Mouse (Mus musculus): ENCODE results near the gene Fam78b. TPM values are rescaled to one million over a fixed set of nuclear protein-coding genes. Genes with fewer than 3 reads are reported as not detected.
A peak's percentile ranks its signal among the peaks of the same experiment; 100 is the strongest.

Fam78b gene
- polyA plus RNA-seq, 1 experiment from 2014 or later: 5.1 TPM

- Histone ChIP-seq H3K27ac (ENCODE audit: low read depth, low read length) (no peak overlapping the region), H3K9me3 (ENCODE audit: control insufficient read depth, low read length) (no peaks in the 10 kb centered on the region), H3K36me3 (ENCODE audit: control insufficient read depth, insufficient read depth, low read length) (no peaks in the 10 kb centered on the region), H3K4me2 (ENCODE audit: low read length) (no peak overlapping the region), H3K4me3 (ENCODE audit: low read length) (no peak overlapping the region), H3K4me1 (ENCODE audit: control insufficient read depth, insufficient read depth, low read depth, low read length) (peaks cover 11% of the 10 kb centered on the region), H3K27me3 (replicated peaks; ENCODE audit: control insufficient read depth, insufficient read depth, low read length) (no peaks in the 10 kb centered on the region), H3K9ac (ENCODE audit: low read depth, low read length) (no peak overlapping the region)
- WGBS: 49% methylated on average over 3 of the region's 3 CpGs
- no peak for ATAC-seq
Observed at GRCm38 (mm10) chr1:167116733-167117132, 115.5 kb downstream of the Fam78b start.

- Histone ChIP-seq H3K27ac (ENCODE audit: low read depth, low read length) (no peak overlapping the region), H3K36me3 (ENCODE audit: control insufficient read depth, insufficient read depth, low read length) (no peaks in the 10 kb centered on the region), H3K4me3 (ENCODE audit: low read length) (no peak overlapping the region; the same call in 1 of the 2 replicates), H3K9me3 (ENCODE audit: control insufficient read depth, low read length) (no peaks in the 10 kb centered on the region), H3K4me1 (ENCODE audit: control insufficient read depth, insufficient read depth, low read depth, low read length) (peaks cover 11% of the 10 kb centered on the region), H3K27me3 (replicated peaks; ENCODE audit: control insufficient read depth, insufficient read depth, low read length) (no peaks in the 10 kb centered on the region), H3K4me2 (ENCODE audit: low read length) (peak overlapping the region; percentile 43; the same call in 1 of the 2 replicates), H3K9ac (ENCODE audit: low read depth, low read length) (0 out of 2 replicates have a peak overlapping the region, but pooled peaks have one; percentile 18)
- no peak; the same call in 1 of the 2 replicates for ATAC-seq
- 46% methylated on average over 7 of the region's 7 CpGs for WGBS
Observed at GRCm38 (mm10) chr1:167118971-167119370, 117.8 kb downstream of the Fam78b start.

GRCm38 (mm10) chr1:167119439-167119838, 118.2 kb downstream of the Fam78b start:
- Histone ChIP-seq H3K9ac (ENCODE audit: low read depth, low read length) (0 out of 2 replicates have a peak overlapping the region, but pooled peaks have one; percentile 18), H3K4me2 (ENCODE audit: low read length) (peak overlapping the region; percentile 43), H3K27me3 (replicated peaks; ENCODE audit: control insufficient read depth, insufficient read depth, low read length) (no peaks in the 10 kb centered on the region), H3K4me3 (ENCODE audit: low read length) (no peak overlapping the region; the same call in 1 of the 2 replicates), H3K4me1 (ENCODE audit: control insufficient read depth, insufficient read depth, low read depth, low read length) (peaks cover 11% of the 10 kb centered on the region), H3K27ac (ENCODE audit: low read depth, low read length) (no peak overlapping the region), H3K36me3 (ENCODE audit: control insufficient read depth, insufficient read depth, low read length) (no peaks in the 10 kb centered on the region), H3K9me3 (ENCODE audit: control insufficient read depth, low read length) (no peaks in the 10 kb centered on the region)
- 25% methylated on average over 8 of the region's 8 CpGs for WGBS
- ATAC-seq: peak; percentile 58

GRCm38 (mm10) chr1:167122436-167122835, 121.2 kb downstream of the Fam78b start:
- Histone ChIP-seq H3K27me3 (replicated peaks; ENCODE audit: control insufficient read depth, insufficient read depth, low read length) (no peaks in the 10 kb centered on the region), H3K4me3 (ENCODE audit: low read length) (no peak overlapping the region), H3K27ac (ENCODE audit: low read depth, low read length) (no peak overlapping the region), H3K36me3 (ENCODE audit: control insufficient read depth, insufficient read depth, low read length) (no peaks in the 10 kb centered on the region), H3K4me2 (ENCODE audit: low read length) (no peak overlapping the region), H3K9ac (ENCODE audit: low read depth, low read length) (no peak overlapping the region), H3K4me1 (ENCODE audit: control insufficient read depth, insufficient read depth, low read depth, low read length) (peaks cover 11% of the 10 kb centered on the region), H3K9me3 (ENCODE audit: control insufficient read depth, low read length) (no peaks in the 10 kb centered on the region)
- ATAC-seq: no peak
- 88% methylated on average over 2 of the region's 2 CpGs for WGBS

- ATAC-seq: no peak
- no peaks in the 10 kb centered on the region for H3K27me3 ChIP-seq (replicated peaks; ENCODE audit: control insufficient read depth, insufficient read depth, low read length)
- H3K4me2 ChIP-seq (ENCODE audit: low read length): no peak overlapping the region
- H3K4me1 ChIP-seq (ENCODE audit: control insufficient read depth, insufficient read depth, low read depth, low read length): peaks cover 11% of the 10 kb centered on the region
- H3K9me3 ChIP-seq (ENCODE audit: control insufficient read depth, low read length): no peaks in the 10 kb centered on the region
- no peaks in the 10 kb centered on the region for H3K36me3 ChIP-seq (ENCODE audit: control insufficient read depth, insufficient read depth, low read length)
- no peak overlapping the region for H3K9ac ChIP-seq (ENCODE audit: low read depth, low read length)
- H3K4me3 ChIP-seq (ENCODE audit: low read length): no peak overlapping the region
- H3K27ac ChIP-seq (ENCODE audit: low read depth, low read length): no peak overlapping the region
Observed at GRCm38 (mm10) chr1:167123551-167123950, 122.3 kb downstream of the Fam78b start.

GRCm38 (mm10) chr1:167125870-167126269, 124.7 kb downstream of the Fam78b start:
- Histone ChIP-seq H3K4me3 (ENCODE audit: low read length) (no peak overlapping the region), H3K36me3 (ENCODE audit: control insufficient read depth, insufficient read depth, low read length) (no peaks in the 10 kb centered on the region), H3K4me1 (ENCODE audit: control insufficient read depth, insufficient read depth, low read depth, low read length) (no peaks in the 10 kb centered on the region), H3K27me3 (replicated peaks; ENCODE audit: control insufficient read depth, insufficient read depth, low read length) (no peaks in the 10 kb centered on the region), H3K4me2 (ENCODE audit: low read length) (no peak overlapping the region), H3K9me3 (ENCODE audit: control insufficient read depth, low read length) (no peaks in the 10 kb centered on the region), H3K27ac (ENCODE audit: low read depth, low read length) (no peak overlapping the region), H3K9ac (ENCODE audit: low read depth, low read length) (no peak overlapping the region)
- 88% methylated on average over 3 of the region's 3 CpGs for WGBS
- ATAC-seq: no peak

- H3K36me3 ChIP-seq (ENCODE audit: control insufficient read depth, insufficient read depth, low read length): no peaks in the 10 kb centered on the region
- no peaks in the 10 kb centered on the region for H3K4me1 ChIP-seq (ENCODE audit: control insufficient read depth, insufficient read depth, low read depth, low read length)
- no peak for ATAC-seq
Observed at GRCm38 (mm10) chr1:167126292-167126691, 125.1 kb downstream of the Fam78b start.

GRCm38 (mm10) chr1:167135748-167136147, 134.5 kb downstream of the Fam78b start:
- Histone ChIP-seq H3K4me1 (ENCODE audit: control insufficient read depth, insufficient read depth, low read depth, low read length) (no peaks in the 10 kb centered on the region), H3K4me2 (ENCODE audit: low read length) (no peak overlapping the region), H3K36me3 (ENCODE audit: control insufficient read depth, insufficient read depth, low read length) (no peaks in the 10 kb centered on the region), H3K27me3 (replicated peaks; ENCODE audit: control insufficient read depth, insufficient read depth, low read length) (no peaks in the 10 kb centered on the region), H3K9me3 (ENCODE audit: control insufficient read depth, low read length) (no peaks in the 10 kb centered on the region), H3K9ac (ENCODE audit: low read depth, low read length) (no peak overlapping the region), H3K4me3 (ENCODE audit: low read length) (no peak overlapping the region), H3K27ac (ENCODE audit: low read depth, low read length) (no peak overlapping the region)
- ATAC-seq: no peak
- WGBS: 90% methylated on average over 5 of the region's 5 CpGs

More at GRCm38 (mm10) chr1:167126292-167126691, 125.1 kb downstream of the Fam78b start:
- Histone ChIP-seq H3K27ac (ENCODE audit: low read depth, low read length) (no peak overlapping the region), H3K27me3 (replicated peaks; ENCODE audit: control insufficient read depth, insufficient read depth, low read length) (no peaks in the 10 kb centered on the region), H3K4me3 (ENCODE audit: low read length) (no peak overlapping the region), H3K4me2 (ENCODE audit: low read length) (no peak overlapping the region), H3K9me3 (ENCODE audit: control insufficient read depth, low read length) (no peaks in the 10 kb centered on the region), H3K9ac (ENCODE audit: low read depth, low read length) (no peak overlapping the region)
- WGBS: 74% methylated on average over 4 of the region's 4 CpGs
